Comparison of ENCODE assay signal across 8 mouse cellular contexts in the genomic region with DNA sequence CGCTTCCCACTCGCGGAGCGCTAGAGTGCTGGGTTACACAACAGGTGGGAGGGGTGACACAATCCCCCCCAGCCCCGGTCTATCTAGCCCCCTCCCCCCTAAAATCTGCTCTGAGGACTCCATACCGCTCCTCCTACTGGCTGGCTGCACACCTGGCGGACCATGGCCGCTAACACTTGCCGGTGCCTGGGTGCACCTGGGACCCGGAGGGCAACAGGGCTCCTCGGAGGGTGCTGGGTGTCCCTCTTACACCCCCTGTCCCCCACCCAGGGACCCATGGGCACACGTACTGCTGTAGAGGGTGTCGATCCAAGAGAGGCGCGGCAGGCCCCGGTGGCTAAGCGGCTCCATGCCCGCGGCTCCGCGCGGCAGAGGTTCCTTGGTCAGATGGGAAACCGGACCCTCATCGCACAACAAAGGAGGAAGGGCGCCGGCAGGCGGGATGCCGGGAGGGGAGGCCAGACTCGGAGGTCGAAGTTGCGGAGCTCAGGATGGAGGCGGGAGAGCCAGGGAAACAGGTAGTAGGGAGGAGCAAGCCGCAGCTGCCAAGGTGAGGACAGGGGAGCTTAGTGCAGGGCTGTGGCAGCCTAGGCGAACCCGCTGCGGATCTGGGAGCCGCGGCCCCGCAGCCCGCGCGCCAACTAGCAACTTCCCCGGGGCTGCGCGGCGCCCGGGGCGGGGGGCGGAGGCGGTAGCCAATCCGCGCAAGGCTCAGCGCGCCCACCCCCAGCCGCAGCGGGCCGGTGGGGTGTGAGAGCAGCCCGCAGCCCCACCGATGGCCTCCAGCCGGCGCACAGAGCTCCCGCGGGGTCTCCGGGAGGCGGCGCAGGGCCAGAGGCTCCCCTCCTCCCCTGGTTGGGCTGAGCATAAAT. TPM values are rescaled to one million over a fixed set of nuclear protein-coding genes. Genes with fewer than 3 reads are reported as not detected.
DNase-seq lines count a peak whose midpoint lies in the region; ATAC-seq lines count a peak whose summit lies in the region.

No protein-coding gene starts in this region.

- peak; percentile 37 to 52 for DNase-seq in adrenal gland, adult 18-20 months (ENCODE audit: low spot score in 2 of 2)
- no peak for DNase-seq in adrenal gland, postnatal 4 days (ENCODE audit: low spot score in 2 of 2)
- peak; percentile 62 for DNase-seq in A20 (ENCODE audit: low read depth, low spot score)
- peak; percentile 53 for DNase-seq in embryo, embryonic 11.5 days (ENCODE audit: low read depth, low spot score)
- peak; percentile 32 for DNase-seq in heart, postnatal 4 days
- DNase-seq in left cerebral cortex, postnatal 10 days (ENCODE audit: extremely low spot score in 1 of 2, low spot score in 2 of 2), result peak; percentile 49 to 85
- DNase-seq in thymus, postnatal 0 days (ENCODE audit: low spot score), result peak; percentile 25

- peak overlapping the region; percentile 97 for H3K4me2 ChIP-seq in midbrain, embryonic 13.5 days (replicated peaks)

- H3K9ac ChIP-seq in midbrain, embryonic 13.5 days (replicated peaks), result peak overlapping the region; percentile 87

- no peak overlapping the region; the same call in none of the 2 replicates for H3K27ac ChIP-seq in midbrain, embryonic 13.5 days

- intact Hi-C loops in left cerebral cortex, postnatal 10 days (cut with DNase I), result loop anchor here (10.0 kb wide), 3 partner anchors 46 to 116 kb away; no protein-coding TSS in a partner anchor

- H3K9me3 ChIP-seq in midbrain, embryonic 13.5 days, result no peaks in the 10 kb centered on the region

- H3K36me3 ChIP-seq in midbrain, embryonic 13.5 days, result no peaks in the 10 kb centered on the region

- WGBS in midbrain, embryonic 13.5 days, result under 1% methylated on average over 66 of the region's 66 CpGs

- peak overlapping the region; percentile 75 for H3K4me3 ChIP-seq in midbrain, embryonic 13.5 days (replicated peaks)

- ATAC-seq in midbrain, embryonic 13.5 days, result peak; percentile 87

- H3K4me1 ChIP-seq in midbrain, embryonic 13.5 days (replicated peaks), result peaks cover 59% of the 10 kb centered on the region

- H3K27me3 ChIP-seq in midbrain, embryonic 13.5 days, result no peaks in the 10 kb centered on the region

RNA-seq across cellular contexts. Expression of a gene that starts 51.1 kb away (rescaled TPM):
- 10 to 100 TPM; 55.4 to 56.2 TPM for total RNA-seq in adrenal gland, adult 18-20 months (2021)
- total RNA-seq in adrenal gland, postnatal 4 days (2021), result 10 to 100 TPM; 64.2 to 68.9 TPM
- 10 to 100 TPM; 40.6 to 41.5 TPM for total RNA-seq in heart, postnatal 4 days (2021)
- total RNA-seq in left cerebral cortex, postnatal 10 days (2021), result 100 to 1,000 TPM; 322 to 328 TPM
- 88.4 and 93.5 TPM in 2 replicates for polyA plus RNA-seq in midbrain, embryonic 13.5 days (2015; fragmentation: Nextera tagmentation; extraction: Ambion mirVana)
- polyA plus RNA-seq in thymus, postnatal 0 days (2015; fragmentation: Nextera tagmentation; extraction: Ambion mirVana), result 21.7 and 23.9 TPM in 2 replicates

Comparison
In these comparisons a context has a peak if more than half of its experiments do, and no peak if none do; other contexts are left out.
1. DNase-seq: peak in adrenal gland, adult 18-20 months (2 of 2), A20 (single experiment), embryo, embryonic 11.5 days (single experiment), heart, postnatal 4 days (single experiment), left cerebral cortex, postnatal 10 days (2 of 2) and thymus, postnatal 0 days (single experiment); none in adrenal gland, postnatal 4 days (0 of 2).
2. RNA of a gene that starts 51.1 kb away (total RNA-seq): 322 to 328 TPM in left cerebral cortex, postnatal 10 days; 64.2 to 68.9 TPM in adrenal gland, postnatal 4 days, 55.4 to 56.2 TPM in adrenal gland, adult 18-20 months and 40.6 to 41.5 TPM in heart, postnatal 4 days; every median in the first group is over 4 times any median in the second.